Mouse (Mus musculus) kidney, embryonic 16.5 days (tissue): Measurements from ENCODE around the gene Rab12. TPM values are rescaled to one million over a fixed set of nuclear protein-coding genes. Genes with fewer than 3 reads are reported as not detected.

Experiments used
- ATAC-seq: fragments of 200-750 bp; cut with Nextera tagmentation; 2 replicates; pipeline ENCODE4 v1.8.0; 2017; ENCODE audit warnings: moderate TSS enrichment; ENCODE audit not compliant: low FRiP score, low TSS enrichment
- H3K27ac ChIP-seq: fragments of 300-500 bp; sonication (generic); 2 replicates; pipeline ENCODE4 v1.5.1; 2014; ENCODE audit warnings: low read length
- H3K27me3 ChIP-seq: fragments of 300-500 bp; sonication (generic); 2 replicates; pipeline ENCODE4 v1.6.1; 2014; ENCODE audit warnings: low read length, control low read depth, mixed read lengths; ENCODE audit not compliant: insufficient read depth
- H3K36me3 ChIP-seq: fragments of 300-500 bp; sonication (generic); 2 replicates; pipeline ENCODE4 v1.6.1; 2014; ENCODE audit warnings: low read length, control low read depth, mixed read lengths; ENCODE audit not compliant: insufficient read depth
- H3K4me1 ChIP-seq: fragments of 300-500 bp; sonication (generic); 2 replicates; pipeline ENCODE4 v1.6.1; 2014; ENCODE audit warnings: low read length, control low read depth, mixed read lengths; ENCODE audit not compliant: insufficient read depth
- H3K4me2 ChIP-seq: fragments of 300-500 bp; sonication (generic); replicated peaks from 2 replicates; pipeline ENCODE4 v1.6.1; 2014; ENCODE audit warnings: low read depth, low read length
- H3K4me3 ChIP-seq: fragments of 300-500 bp; sonication (generic); 2 replicates; pipeline ENCODE4 v1.5.1; 2014; ENCODE audit warnings: mild to moderate bottlenecking, low read length
- H3K9ac ChIP-seq: fragments of 300-500 bp; sonication (generic); replicated peaks from 2 replicates; pipeline ENCODE4 v1.6.1; 2014; ENCODE audit warnings: low read length
- H3K9me3 ChIP-seq: fragments of 300-500 bp; sonication (generic); 2 replicates; pipeline ENCODE4 v1.6.1; 2016; ENCODE audit warnings: low read length, control low read depth
- WGBS: fragments of 180-500 bp; shearing (Covaris S2); extraction: QIAGEN DNeasy Blood & Tissue Kit; methylation state at CpG from one replicate; pipeline ENCODE4 v1.1.7; 2014; 5-methylcytosine and 5-hydroxymethylcytosine counted together
- polyA plus RNA-seq: library from polyadenylated mRNA; unstranded; fragments of >200 nt; fragmentation: Nextera tagmentation; extraction: Ambion mirVana; gene quantifications from 2 replicates; pipeline ENCODE4 v1.2.1, GENCODE M21; 2015

The Rab12 gene
- polyA plus RNA-seq, 1 experiment from 2014 or later: 35.9 TPM

DNA sequence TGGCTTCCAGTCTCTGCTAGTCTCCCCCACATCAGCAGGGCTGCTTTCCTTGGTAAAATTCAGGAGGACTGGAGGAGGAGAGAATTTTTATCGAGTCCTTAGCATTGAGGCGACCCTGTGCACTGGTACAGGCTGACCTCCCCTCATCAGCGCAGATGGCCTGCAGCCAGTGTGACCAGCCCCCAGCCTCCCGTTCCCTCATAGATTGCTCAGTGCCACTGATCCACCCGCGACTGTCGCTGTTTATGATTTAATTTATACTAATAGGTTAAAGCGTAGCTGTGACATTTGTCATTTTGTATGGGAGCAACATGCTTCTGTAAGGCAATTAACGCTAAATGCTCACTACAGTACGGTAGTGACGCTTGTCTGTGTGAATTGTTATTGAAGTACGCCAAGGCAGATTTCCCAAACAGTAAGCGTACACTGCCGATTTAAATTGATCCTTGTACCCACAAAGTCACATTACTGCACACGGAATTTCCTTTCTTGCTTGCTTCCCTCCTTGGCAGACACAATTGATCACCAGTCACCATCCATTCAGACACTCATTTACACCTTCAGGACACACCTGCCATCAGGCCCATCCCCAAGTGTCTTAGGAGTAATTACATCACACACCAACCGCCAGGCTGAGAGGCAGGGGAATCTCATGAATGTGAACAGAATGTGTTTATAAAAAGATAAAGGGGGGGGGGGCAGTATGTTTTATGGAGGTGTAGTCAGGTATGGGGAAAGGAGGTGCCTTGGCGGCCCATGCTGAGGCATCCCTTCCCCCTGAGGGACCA lies 38.8 kb downstream of the Rab12 start:
- no peaks in the 10 kb centered on the region for H3K9me3 ChIP-seq
- H3K27me3 ChIP-seq: 0 out of 2 replicates have a peak, but pooled peaks cover 12% of the 10 kb centered on the region
- no peak overlapping the region; the same call in 1 of the 2 replicates for H3K4me3 ChIP-seq
- WGBS: 28% methylated on average over 17 of the region's 17 CpGs
- peak overlapping the region; percentile 51 for H3K4me2 ChIP-seq
- H3K36me3 ChIP-seq: no peaks in the 10 kb centered on the region
- peak; percentile 50; the same call in 1 of the 2 replicates for ATAC-seq
- peak overlapping the region; percentile 41; the same call in 1 of the 2 replicates for H3K9ac ChIP-seq
- H3K27ac ChIP-seq: no peak overlapping the region
- peaks cover 13% of the 10 kb centered on the region for H3K4me1 ChIP-seq

DNA sequence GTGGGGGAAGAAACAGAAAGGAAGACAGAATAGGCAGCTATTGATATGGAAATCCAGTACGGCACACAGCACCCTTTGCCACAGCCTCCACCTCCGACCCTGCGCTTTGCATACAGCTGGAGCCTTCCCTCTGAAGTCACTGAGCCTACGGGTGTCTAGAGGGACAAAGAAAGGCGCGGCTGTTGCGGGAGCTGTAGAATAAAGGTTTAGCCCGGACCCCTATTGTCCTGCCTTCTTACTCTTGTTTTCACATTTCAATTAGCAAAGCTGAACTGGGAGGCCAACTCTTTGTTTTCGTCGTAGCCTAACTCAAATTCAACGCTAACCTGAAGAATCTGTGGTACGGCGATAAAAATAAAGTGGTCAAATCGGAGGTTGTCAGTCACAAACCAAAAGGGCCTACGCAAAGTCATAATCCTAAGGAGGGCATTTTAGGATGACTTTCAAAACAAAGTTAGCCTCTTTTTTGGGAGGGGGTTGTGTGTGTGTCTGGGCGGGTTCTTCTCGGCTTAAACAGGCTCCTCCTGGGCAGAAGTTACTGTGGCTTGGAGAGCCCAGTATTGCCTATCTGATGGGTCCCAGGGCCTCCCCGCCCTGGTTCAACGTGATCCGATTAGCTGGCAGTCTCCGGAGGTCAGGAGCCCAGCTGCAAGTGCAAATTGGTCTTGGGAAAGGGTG lies 39.6 kb downstream of the Rab12 start:
- peak; percentile 46; the same call in 1 of the 2 replicates for ATAC-seq
- Histone ChIP-seq H3K9me3 (no peaks in the 10 kb centered on the region; the same call in 1 of the 2 replicates), H3K4me1 (peaks cover 13% of the 10 kb centered on the region), H3K36me3 (no peaks in the 10 kb centered on the region), H3K4me2 (peak overlapping the region; percentile 51), H3K9ac (peak overlapping the region; percentile 41), H3K4me3 (peak overlapping the region; percentile 19), H3K27ac (no peak overlapping the region), H3K27me3 (0 out of 2 replicates have a peak, but pooled peaks cover 12% of the 10 kb centered on the region)
- 11% methylated on average over 21 of the region's 21 CpGs for WGBS

GRCm38 (mm10) chr17:66479311-66479710 lies 40.2 kb downstream of the Rab12 start:
- Histone ChIP-seq H3K9me3 (peaks cover 3% of the 10 kb centered on the region), H3K4me1 (peaks cover 13% of the 10 kb centered on the region), H3K27me3 (0 out of 2 replicates have a peak, but pooled peaks cover 12% of the 10 kb centered on the region), H3K4me3 (peak overlapping the region; percentile 19; the same call in 1 of the 2 replicates), H3K9ac (peak overlapping the region; percentile 39), H3K36me3 (no peaks in the 10 kb centered on the region), H3K27ac (no peak overlapping the region), H3K4me2 (peak overlapping the region; percentile 51)
- 19% methylated on average over 13 of the region's 13 CpGs for WGBS
- peak; percentile 68; the same call in 1 of the 2 replicates for ATAC-seq

- no peak overlapping the region for H3K4me3 ChIP-seq
- H3K27ac ChIP-seq: no peak overlapping the region
- ATAC-seq: no peak
- H3K4me1 ChIP-seq: peaks cover 5% of the 10 kb centered on the region
- no peak overlapping the region for H3K4me2 ChIP-seq
- no peak overlapping the region for H3K9ac ChIP-seq
- peaks cover 3% of the 10 kb centered on the region for H3K9me3 ChIP-seq
- WGBS: 82% methylated on average over 1 of the region's 1 CpGs
- no peaks in the 10 kb centered on the region for H3K27me3 ChIP-seq
- H3K36me3 ChIP-seq: no peaks in the 10 kb centered on the region
These were observed 46.3 kb downstream of the Rab12 start for GRCm38 (mm10) chr17:66473205-66473604.

DNA sequence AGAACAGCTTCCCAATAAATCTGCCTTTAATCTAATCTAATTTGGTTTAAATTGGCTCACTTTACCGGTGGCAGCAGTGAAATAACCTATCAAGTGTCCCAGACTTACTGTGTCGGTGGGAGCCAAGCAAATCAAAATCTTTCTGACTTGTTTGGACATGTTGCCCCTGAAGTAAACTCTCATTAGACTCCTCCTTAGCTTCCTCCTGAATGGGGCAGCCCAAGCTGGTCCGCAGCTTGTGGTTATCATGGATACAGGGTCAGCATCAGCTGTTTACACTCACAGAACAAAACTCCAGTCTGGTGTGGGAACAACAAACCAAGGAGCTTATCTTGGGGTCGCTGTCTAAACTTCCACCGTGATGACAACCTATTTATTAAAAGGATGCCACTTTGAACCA lies 47.8 kb downstream of the Rab12 start:
- 53% methylated on average over 5 of the region's 5 CpGs for WGBS
- Histone ChIP-seq H3K4me3 (no peak overlapping the region), H3K4me2 (no peak overlapping the region), H3K27ac (no peak overlapping the region), H3K9ac (no peak overlapping the region), H3K27me3 (no peaks in the 10 kb centered on the region), H3K9me3 (peaks cover 3% of the 10 kb centered on the region), H3K4me1 (peaks cover 5% of the 10 kb centered on the region), H3K36me3 (no peaks in the 10 kb centered on the region)
- no peak for ATAC-seq

DNA sequence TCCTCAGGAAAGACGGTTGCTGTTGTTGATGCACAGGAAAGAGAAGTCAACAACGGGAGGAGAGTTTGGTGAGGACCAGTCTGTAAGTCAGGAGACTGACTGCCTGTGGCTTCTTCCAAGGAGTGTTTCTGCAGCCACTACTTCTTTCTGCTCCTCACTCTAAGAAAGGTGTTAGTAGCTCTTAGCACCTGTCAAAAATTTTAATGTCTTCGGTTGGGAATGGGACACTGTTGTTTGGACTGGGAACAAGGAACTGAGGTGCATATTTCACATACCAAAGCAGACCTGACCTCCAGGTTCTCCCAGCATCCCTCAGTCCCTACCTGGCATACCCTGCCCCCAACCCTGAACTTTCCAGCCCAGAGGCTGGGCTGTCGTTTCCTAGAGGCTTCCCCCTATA lies 48.3 kb downstream of the Rab12 start:
- H3K4me3 ChIP-seq: no peak overlapping the region
- H3K27ac ChIP-seq: no peak overlapping the region
- ATAC-seq: no peak
- no peak overlapping the region for H3K9ac ChIP-seq
- no peaks in the 10 kb centered on the region for H3K27me3 ChIP-seq
- 73% methylated on average over 4 of the region's 4 CpGs for WGBS
- H3K4me2 ChIP-seq: no peak overlapping the region
- H3K36me3 ChIP-seq: no peaks in the 10 kb centered on the region
- peaks cover 5% of the 10 kb centered on the region for H3K4me1 ChIP-seq
- H3K9me3 ChIP-seq: peaks cover 3% of the 10 kb centered on the region

GRCm38 (mm10) chr17:66470020-66470419 lies 49.5 kb downstream of the Rab12 start:
- 25% methylated on average over 8 of the region's 8 CpGs for WGBS
- Histone ChIP-seq H3K27me3 (no peaks in the 10 kb centered on the region), H3K4me1 (peaks cover 5% of the 10 kb centered on the region), H3K4me2 (no peak overlapping the region), H3K9ac (no peak overlapping the region), H3K4me3 (no peak overlapping the region), H3K9me3 (peaks cover 3% of the 10 kb centered on the region), H3K36me3 (no peaks in the 10 kb centered on the region), H3K27ac (peak overlapping the region; percentile 20; the same call in 1 of the 2 replicates)
- ATAC-seq: no peak

DNA sequence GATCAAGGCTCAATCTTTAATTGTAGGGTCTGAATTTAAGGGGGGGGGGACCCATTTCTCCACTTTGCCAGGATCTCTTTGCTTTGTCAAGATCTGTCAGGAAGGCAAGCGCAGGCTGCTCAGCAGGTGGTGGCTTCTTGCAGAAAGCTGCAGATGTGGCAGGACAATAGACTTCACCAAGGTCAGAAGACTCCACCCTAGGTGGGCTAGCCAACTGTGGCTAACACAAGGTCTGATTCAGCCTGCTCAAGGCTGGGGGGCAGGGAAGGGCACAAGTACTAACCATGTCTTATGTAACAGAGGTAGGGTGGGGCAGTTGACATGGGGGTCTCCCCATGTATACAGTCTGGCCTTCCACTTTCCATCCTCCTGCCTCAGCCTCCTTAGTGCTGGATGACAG lies 62.3 kb downstream of the Rab12 start:
- Histone ChIP-seq H3K9me3 (no peaks in the 10 kb centered on the region), H3K4me1 (no peaks in the 10 kb centered on the region), H3K4me3 (no peak overlapping the region), H3K36me3 (no peaks in the 10 kb centered on the region), H3K4me2 (no peak overlapping the region), H3K9ac (no peak overlapping the region), H3K27ac (no peak overlapping the region), H3K27me3 (peaks cover 3% of the 10 kb centered on the region; the same call in 1 of the 2 replicates)
- ATAC-seq: no peak
- WGBS: 92% methylated on average over 1 of the region's 1 CpGs

DNA sequence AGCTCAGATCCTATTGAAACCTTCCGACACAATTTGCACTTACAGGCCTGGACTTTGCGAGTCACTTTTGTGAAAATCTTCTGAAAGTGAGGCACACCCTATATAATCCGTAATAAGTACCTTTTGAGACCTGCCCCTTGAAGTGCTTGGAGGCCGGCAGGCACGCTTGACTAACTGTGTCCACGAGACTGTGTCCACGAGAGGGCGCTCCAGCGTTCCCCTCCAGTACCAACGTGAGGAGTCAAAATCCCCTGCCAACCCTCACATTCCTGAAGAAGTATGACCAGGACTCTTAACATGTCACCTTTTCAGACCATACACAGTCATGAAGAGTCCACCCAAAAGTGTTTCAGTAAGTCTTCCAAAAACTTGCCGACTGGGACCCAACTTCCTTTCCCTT lies 68.4 kb downstream of the Rab12 start:
- Histone ChIP-seq H3K27ac (no peak overlapping the region), H3K9ac (no peak overlapping the region), H3K36me3 (no peaks in the 10 kb centered on the region), H3K27me3 (peaks cover 20% of the 10 kb centered on the region), H3K9me3 (no peaks in the 10 kb centered on the region), H3K4me3 (peak overlapping the region; percentile 76), H3K4me2 (peak overlapping the region; percentile 99), H3K4me1 (peaks cover 34% of the 10 kb centered on the region)
- no peak for ATAC-seq
- 3% methylated on average over 11 of the region's 11 CpGs for WGBS
